Mouse (Mus musculus) liver, embryonic 15.5 days (tissue): Measurements from ENCODE around the gene Zranb2. TPM values are rescaled to one million over a fixed set of nuclear protein-coding genes. Genes with fewer than 3 reads are reported as not detected.
A peak's percentile ranks its signal among the peaks of the same experiment; 100 is the strongest.

Experiments used
- ATAC-seq: fragments of 200-750 bp; cut with Nextera tagmentation; 2 replicates; pipeline ENCODE4 v1.8.0; 2017; ENCODE audit warnings: moderate number of reproducible peaks, mild to moderate bottlenecking, moderate library complexity; ENCODE audit not compliant: insufficient read depth
- H3K27ac ChIP-seq: fragments of 300-500 bp; sonication (generic); replicated peaks from 2 replicates; pipeline ENCODE4 v1.5.1; 2015; ENCODE audit warnings: mild to moderate bottlenecking, inconsistent platforms
- H3K27me3 ChIP-seq: fragments of 300-500 bp; sonication (generic); 2 replicates; pipeline ENCODE4 v1.6.1; 2015; ENCODE audit warnings: mild to moderate bottlenecking, inconsistent platforms
- H3K36me3 ChIP-seq: fragments of 300-500 bp; sonication (generic); replicated peaks from 2 replicates; pipeline ENCODE4 v1.6.1; 2015; ENCODE audit warnings: moderate library complexity, mild to moderate bottlenecking, inconsistent platforms
- H3K4me1 ChIP-seq: fragments of 300-500 bp; sonication (generic); replicated peaks from 2 replicates; pipeline ENCODE4 v1.6.1; 2015; ENCODE audit warnings: inconsistent platforms
- H3K4me2 ChIP-seq: fragments of 300-500 bp; sonication (generic); 2 replicates; pipeline ENCODE4 v1.6.1; 2015; ENCODE audit warnings: moderate library complexity, mild to moderate bottlenecking, inconsistent platforms
- H3K4me3 ChIP-seq: fragments of 300-500 bp; sonication (generic); replicated peaks from 2 replicates; pipeline ENCODE4 v1.5.1; 2015; ENCODE audit warnings: mild to moderate bottlenecking, inconsistent platforms
- H3K9ac ChIP-seq: fragments of 300-500 bp; sonication (generic); 2 replicates; pipeline ENCODE4 v1.6.1; 2015; ENCODE audit warnings: moderate library complexity, mild to moderate bottlenecking, inconsistent platforms
- H3K9me3 ChIP-seq: fragments of 300-500 bp; sonication (generic); replicated peaks from 2 replicates; pipeline ENCODE4 v1.6.1; 2016; ENCODE audit warnings: inconsistent platforms
- WGBS: fragments of 180-500 bp; shearing (Covaris S2); methylation state at CpG from one replicate; pipeline ENCODE4 v1.1.7; 2015; ENCODE audit warnings: mixed read lengths; ENCODE audit not compliant: insufficient replicate concordance; 5-methylcytosine and 5-hydroxymethylcytosine counted together
- polyA plus RNA-seq: library from polyadenylated mRNA; unstranded; fragments of >200 nt; fragmentation: Nextera tagmentation; extraction: Ambion mirVana; gene quantifications from 2 replicates; pipeline ENCODE4 v1.2.1, GENCODE M21; 2015

Zranb2 gene
- polyA plus RNA-seq, 1 experiment from 2014 or later = 38.5 TPM

- H3K4me2 ChIP-seq = no peak overlapping the region
Measured at GRCm38 (mm10) chr3:157549758-157550600, 16.0 kb downstream of the Zranb2 start.

DNA sequence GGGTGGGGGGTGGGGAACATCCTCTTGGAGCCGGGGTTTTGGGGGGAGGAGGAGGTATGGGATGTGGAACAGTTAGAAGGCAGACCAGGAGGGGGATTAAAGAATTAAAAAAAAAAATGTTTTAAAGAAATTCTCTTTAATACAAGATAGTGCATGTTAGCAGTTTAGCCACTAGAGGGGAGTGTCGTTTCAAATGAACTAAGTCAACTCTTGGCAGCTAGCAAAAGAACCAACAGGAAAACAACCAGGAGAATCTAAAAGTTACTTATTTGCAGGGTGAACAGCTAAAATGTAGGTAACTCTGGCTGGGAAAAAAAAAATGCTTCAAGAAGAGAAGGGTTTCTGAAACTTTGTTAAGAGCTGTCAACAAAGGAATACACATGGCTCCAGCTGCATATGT is 31.2 kb downstream of the Zranb2 start:
- Histone ChIP-seq H3K9me3 (no peaks in the 10 kb centered on the region), H3K36me3 (no peaks in the 10 kb centered on the region), H3K27ac (no peak overlapping the region), H3K4me3 (no peak overlapping the region), H3K9ac (no peak overlapping the region), H3K4me2 (no peak overlapping the region), H3K4me1 (peaks cover 11% of the 10 kb centered on the region), H3K27me3 (peaks cover 42% of the 10 kb centered on the region)
- no peak for ATAC-seq
- 2% methylated on average over 2 of the region's 2 CpGs for WGBS

More at GRCm38 (mm10) chr3:157549758-157550600, 16.0 kb downstream of the Zranb2 start:
- H3K9me3 ChIP-seq = no peaks in the 10 kb centered on the region
- H3K4me1 ChIP-seq = no peaks in the 10 kb centered on the region
- H3K9ac ChIP-seq = no peak overlapping the region
- H3K27me3 ChIP-seq = no peaks in the 10 kb centered on the region
- H3K4me3 ChIP-seq = no peak overlapping the region
- peaks cover 38% of the 10 kb centered on the region for H3K36me3 ChIP-seq
- ATAC-seq = no peak
- H3K27ac ChIP-seq = no peak overlapping the region
- WGBS = 82% methylated on average over 3 of the region's 3 CpGs

DNA sequence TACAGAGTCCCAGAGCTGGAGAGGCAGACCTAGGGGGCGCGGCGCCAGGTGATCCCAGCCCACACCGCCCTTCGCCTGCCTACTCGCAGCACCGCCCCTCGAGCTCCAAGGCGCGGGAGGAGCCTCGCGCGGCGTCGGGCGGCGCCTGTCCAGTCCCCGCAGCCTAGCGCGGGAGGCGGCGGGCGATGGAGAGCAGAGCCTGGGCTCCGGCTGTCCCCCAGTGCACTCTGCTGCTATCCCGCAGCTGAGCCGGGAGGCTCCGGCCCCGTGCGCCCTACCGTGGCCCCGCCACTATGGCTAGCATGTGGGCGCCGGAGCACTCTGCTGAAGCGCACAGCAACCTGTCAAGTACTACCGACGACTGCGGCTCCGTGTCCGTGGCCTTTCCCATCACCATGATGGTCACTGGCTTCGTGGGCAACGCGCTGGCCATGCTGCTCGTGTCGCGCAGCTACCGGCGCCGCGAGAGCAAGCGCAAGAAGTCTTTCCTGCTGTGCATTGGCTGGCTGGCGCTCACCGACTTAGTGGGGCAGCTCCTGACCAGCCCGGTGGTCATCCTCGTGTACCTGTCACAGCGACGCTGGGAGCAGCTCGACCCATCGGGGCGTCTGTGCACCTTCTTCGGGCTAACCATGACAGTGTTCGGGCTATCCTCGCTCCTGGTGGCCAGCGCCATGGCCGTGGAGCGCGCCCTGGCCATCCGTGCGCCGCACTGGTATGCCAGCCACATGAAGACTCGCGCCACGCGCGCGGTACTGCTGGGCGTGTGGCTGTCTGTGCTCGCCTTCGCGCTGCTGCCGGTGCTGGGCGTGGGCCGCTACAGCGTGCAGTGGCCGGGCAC is 33.0 kb downstream of the Zranb2 start, which contains the start of gene Ptger3:
Ptger3 (plus strand) TSS at position 168 of the 841 bp plus-strand sequence.
- Histone ChIP-seq H3K36me3 (no peaks in the 10 kb centered on the region), H3K4me2 (peak within 1 kb of the TSS; percentile 72), H3K27ac (no peak within 1 kb of the TSS), H3K4me1 (peaks cover 11% of the 10 kb centered on the region), H3K4me3 (peak within 1 kb of the TSS; percentile 48), H3K9me3 (no peaks in the 10 kb centered on the region), H3K9ac (no peak within 1 kb of the TSS), H3K27me3 (peaks cover 42% of the 10 kb centered on the region)
- ATAC-seq = peak; percentile 58
- WGBS = under 1% methylated on average over 84 of the region's 84 CpGs

GRCm38 (mm10) chr3:157567566-157568132 is 33.7 kb downstream of the Zranb2 start:
- 2% methylated on average over 34 of the region's 34 CpGs for WGBS
- H3K9ac ChIP-seq = no peak overlapping the region

GRCm38 (mm10) chr3:157572011-157572410 is 38.1 kb downstream of the Zranb2 start:
- H3K36me3 ChIP-seq = no peaks in the 10 kb centered on the region
- H3K9ac ChIP-seq = no peak overlapping the region
- peaks cover 21% of the 10 kb centered on the region for H3K4me1 ChIP-seq
- ATAC-seq = no peak
- no peaks in the 10 kb centered on the region for H3K9me3 ChIP-seq
- H3K4me2 ChIP-seq = no peak overlapping the region; the same call in 1 of the 2 replicates
- no peak overlapping the region for H3K27ac ChIP-seq
- H3K4me3 ChIP-seq = no peak overlapping the region
- H3K27me3 ChIP-seq = peaks cover 24% of the 10 kb centered on the region
- WGBS = 20% methylated on average over 6 of the region's 6 CpGs

More at GRCm38 (mm10) chr3:157567566-157568132, 33.7 kb downstream of the Zranb2 start:
- Histone ChIP-seq H3K4me1 (peaks cover 14% of the 10 kb centered on the region), H3K9me3 (no peaks in the 10 kb centered on the region), H3K36me3 (no peaks in the 10 kb centered on the region), H3K4me2 (peak overlapping the region; percentile 72), H3K27ac (no peak overlapping the region), H3K4me3 (peak overlapping the region; percentile 48), H3K27me3 (peaks cover 42% of the 10 kb centered on the region)
- no peak for ATAC-seq

DNA sequence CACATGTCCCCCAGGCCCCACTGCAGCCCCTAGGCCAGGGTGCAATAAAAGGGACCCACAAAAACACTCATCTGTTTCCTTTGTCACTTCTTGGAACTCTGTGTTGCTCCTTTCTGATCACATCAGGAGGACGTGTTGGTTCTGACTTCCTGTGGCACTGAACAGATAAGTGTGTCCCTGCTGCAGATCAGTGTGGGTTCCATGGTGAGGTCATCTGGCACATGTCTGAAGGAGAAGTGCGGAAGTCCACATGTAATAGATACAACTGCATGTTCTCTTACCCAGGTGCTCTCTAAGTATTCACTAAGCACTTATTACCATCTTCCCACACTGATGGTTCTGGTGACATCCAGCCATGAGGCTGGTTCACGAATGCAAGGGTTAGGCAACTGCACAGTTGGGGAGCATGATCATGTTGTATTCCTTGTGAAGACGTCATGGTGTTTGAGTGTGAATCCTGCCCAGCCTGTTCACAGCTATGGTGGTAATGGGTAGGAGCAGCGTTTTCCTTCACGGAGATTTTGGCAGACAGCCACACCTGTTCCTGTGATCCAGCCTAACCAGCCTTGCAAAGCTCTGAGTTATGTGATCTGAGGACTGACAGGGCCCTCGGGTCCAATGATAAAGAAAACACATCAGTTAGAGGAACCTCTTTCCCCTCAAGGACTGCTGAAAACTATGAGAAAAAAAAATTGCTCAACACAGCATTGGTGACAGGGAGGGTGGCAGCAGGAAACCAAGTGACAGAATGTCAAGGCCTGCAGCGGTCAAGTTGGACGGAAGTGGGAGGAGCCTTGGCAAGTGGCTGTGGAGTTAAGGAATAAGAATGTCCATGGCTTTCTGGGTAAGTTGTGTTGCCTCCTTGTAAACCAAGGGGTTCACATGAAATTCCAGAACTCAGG is 41.7 kb downstream of the Zranb2 start:
- Histone ChIP-seq H3K4me2 (no peak overlapping the region), H3K9ac (no peak overlapping the region), H3K27ac (peak overlapping the region; percentile 58), H3K4me1 (peaks cover 25% of the 10 kb centered on the region), H3K27me3 (no peaks in the 10 kb centered on the region), H3K36me3 (no peaks in the 10 kb centered on the region), H3K9me3 (no peaks in the 10 kb centered on the region), H3K4me3 (no peak overlapping the region)
- peak; percentile 52 for ATAC-seq
- WGBS = 19% methylated on average over 9 of the region's 9 CpGs

- no peaks in the 10 kb centered on the region for H3K36me3 ChIP-seq
- peaks cover 28% of the 10 kb centered on the region for H3K4me1 ChIP-seq
- H3K9me3 ChIP-seq = no peaks in the 10 kb centered on the region
- no peak overlapping the region for H3K4me2 ChIP-seq
- 42% methylated on average over 1 of the region's 1 CpGs for WGBS
- H3K27me3 ChIP-seq = no peaks in the 10 kb centered on the region
- no peak overlapping the region for H3K27ac ChIP-seq
- ATAC-seq = no peak
- no peak overlapping the region for H3K4me3 ChIP-seq
- no peak overlapping the region for H3K9ac ChIP-seq
Measured at GRCm38 (mm10) chr3:157576343-157576722, 42.4 kb downstream of the Zranb2 start.

GRCm38 (mm10) chr3:157576862-157577261 is 42.9 kb downstream of the Zranb2 start:
- Histone ChIP-seq H3K36me3 (no peaks in the 10 kb centered on the region), H3K27me3 (no peaks in the 10 kb centered on the region), H3K9ac (no peak overlapping the region), H3K27ac (no peak overlapping the region), H3K4me3 (no peak overlapping the region), H3K4me1 (peaks cover 30% of the 10 kb centered on the region), H3K9me3 (no peaks in the 10 kb centered on the region), H3K4me2 (no peak overlapping the region)
- no peak for ATAC-seq
- WGBS = 13% methylated on average over 1 of the region's 1 CpGs

DNA sequence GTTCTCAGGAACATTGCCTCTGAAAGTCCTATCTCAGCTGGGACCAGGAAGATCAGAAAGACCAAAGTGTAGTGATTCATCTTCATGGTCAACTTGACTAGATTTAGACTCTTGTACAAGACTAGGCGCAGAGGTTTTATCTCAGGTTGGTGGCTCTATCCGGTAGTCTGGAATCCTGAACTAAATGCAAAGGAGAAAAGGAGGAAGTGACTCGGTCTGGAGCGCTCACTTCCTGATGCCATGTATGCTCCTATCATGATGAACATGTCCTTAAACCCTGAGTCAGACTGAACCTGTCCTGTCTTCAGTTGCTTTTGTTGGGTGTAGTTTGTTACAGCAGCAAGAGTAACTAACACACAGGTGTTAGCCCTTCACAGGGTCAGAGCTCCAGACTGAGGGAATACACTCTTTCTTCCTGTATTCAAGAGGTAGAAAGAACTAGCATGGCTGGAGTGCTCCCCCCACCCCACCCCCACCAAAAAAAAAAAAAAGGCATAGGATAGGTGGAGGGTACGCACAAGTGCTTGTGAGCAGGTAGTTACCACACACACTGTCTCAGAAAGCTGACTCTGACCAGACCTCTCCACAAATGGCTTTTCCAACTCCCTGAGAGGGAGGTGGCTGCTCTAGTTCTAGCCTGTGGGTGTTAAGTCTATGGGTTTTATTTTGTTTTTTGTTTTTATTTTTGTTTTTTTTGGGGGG is 44.7 kb downstream of the Zranb2 start:
- Histone ChIP-seq H3K27ac (no peak overlapping the region), H3K36me3 (no peaks in the 10 kb centered on the region), H3K9ac (no peak overlapping the region), H3K9me3 (no peaks in the 10 kb centered on the region), H3K4me3 (no peak overlapping the region), H3K4me2 (no peak overlapping the region), H3K4me1 (peaks cover 31% of the 10 kb centered on the region), H3K27me3 (no peaks in the 10 kb centered on the region)
- no peak for ATAC-seq
- WGBS = 35% methylated on average over 5 of the region's 5 CpGs

GRCm38 (mm10) chr3:157579376-157579775 is 45.4 kb downstream of the Zranb2 start:
- Histone ChIP-seq H3K27ac (no peak overlapping the region), H3K9ac (no peak overlapping the region), H3K4me2 (no peak overlapping the region), H3K27me3 (no peaks in the 10 kb centered on the region), H3K36me3 (no peaks in the 10 kb centered on the region), H3K4me3 (no peak overlapping the region), H3K9me3 (no peaks in the 10 kb centered on the region), H3K4me1 (peaks cover 31% of the 10 kb centered on the region)
- WGBS = 51% methylated on average over 2 of the region's 2 CpGs
- ATAC-seq = no peak
